Mouse (Mus musculus): ENCODE measurements around the gene Cggbp1. TPM values are rescaled to one million over a fixed set of nuclear protein-coding genes. Genes with fewer than 3 reads are reported as not detected.
"Not testable (repeated sequence)": the region's sequence is repeated elsewhere in the genome, so short reads cannot be mapped to it uniquely, and the experiment has no call there.

The Cggbp1 gene
- polyA plus RNA-seq, 1 experiment from 2014 or later, result 104 TPM

DNA sequence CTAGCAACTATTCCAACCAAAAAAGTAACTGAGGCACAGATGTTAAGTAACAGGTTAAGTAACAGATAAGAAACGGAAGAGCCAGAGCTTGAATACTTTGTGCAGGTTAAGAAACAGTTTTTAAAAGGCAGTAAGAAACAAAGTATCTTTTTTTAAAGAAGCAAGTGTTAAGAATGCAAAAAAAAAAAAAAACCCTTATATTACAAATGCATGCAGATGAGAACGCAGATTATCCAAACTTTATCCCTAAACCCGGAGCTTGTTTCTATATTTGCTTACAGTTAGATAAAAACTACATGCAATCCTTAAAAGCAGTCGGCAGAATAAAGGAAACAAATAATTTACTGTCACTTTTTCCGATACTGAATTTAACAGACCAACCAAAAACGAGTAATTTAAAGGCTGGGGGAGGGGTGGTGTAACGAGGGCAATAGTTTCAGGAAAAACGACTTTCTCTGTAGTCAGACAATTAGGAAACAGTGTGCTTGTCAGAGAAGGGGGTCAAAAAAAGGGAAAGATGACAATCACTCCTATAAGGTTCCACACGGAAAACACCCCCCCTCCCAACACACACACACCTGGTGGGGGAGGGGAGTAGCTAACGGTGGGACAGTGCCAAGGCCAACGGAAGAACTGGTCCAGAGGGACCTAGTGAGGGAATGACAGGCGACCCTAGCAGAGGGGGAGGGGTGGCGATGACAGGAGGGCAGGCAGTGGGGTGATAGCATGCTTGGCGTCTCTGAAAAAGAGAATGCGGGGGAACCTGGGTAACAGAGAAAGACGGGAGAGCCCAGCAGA lies 1.3 kb upstream of the Cggbp1 start:
- H3K9ac ChIP-seq, result peak overlapping the region; percentile 91
- H3K4me3 ChIP-seq, result peak overlapping the region; percentile 96
- 5% methylated on average over 16 of the region's 16 CpGs for WGBS
- peak overlapping the region; percentile 96 for H3K4me2 ChIP-seq (replicated peaks)
- 0 out of 2 replicates have a peak overlapping the region, but pooled peaks have one; percentile 91 for H3K27ac ChIP-seq
- no peaks in the 10 kb centered on the region for H3K27me3 ChIP-seq (replicated peaks)
- peak; percentile 3 for ATAC-seq (ENCODE audit: low FRiP score, low read depth)
- peaks cover 6% of the 10 kb centered on the region for H3K36me3 ChIP-seq
- no peaks in the 10 kb centered on the region for H3K9me3 ChIP-seq
- H3K4me1 ChIP-seq, result peaks cover 23% of the 10 kb centered on the region

- Histone ChIP-seq H3K27ac (peak overlapping the region; percentile 91), H3K27me3 (replicated peaks) (no peaks in the 10 kb centered on the region), H3K9ac (peak overlapping the region; percentile 91), H3K9me3 (no peaks in the 10 kb centered on the region), H3K4me3 (peak overlapping the region; percentile 96), H3K36me3 (peaks cover 12% of the 10 kb centered on the region), H3K4me1 (peaks cover 23% of the 10 kb centered on the region), H3K4me2 (replicated peaks) (peak overlapping the region; percentile 96)
- under 1% methylated on average over 44 of the region's 45 CpGs for WGBS
- peak; percentile 61 for ATAC-seq (ENCODE audit: low FRiP score, low read depth)
Observed at GRCm38 (mm10) chr16:64851085-64851562, 672 bp upstream of the Cggbp1 start.

DNA sequence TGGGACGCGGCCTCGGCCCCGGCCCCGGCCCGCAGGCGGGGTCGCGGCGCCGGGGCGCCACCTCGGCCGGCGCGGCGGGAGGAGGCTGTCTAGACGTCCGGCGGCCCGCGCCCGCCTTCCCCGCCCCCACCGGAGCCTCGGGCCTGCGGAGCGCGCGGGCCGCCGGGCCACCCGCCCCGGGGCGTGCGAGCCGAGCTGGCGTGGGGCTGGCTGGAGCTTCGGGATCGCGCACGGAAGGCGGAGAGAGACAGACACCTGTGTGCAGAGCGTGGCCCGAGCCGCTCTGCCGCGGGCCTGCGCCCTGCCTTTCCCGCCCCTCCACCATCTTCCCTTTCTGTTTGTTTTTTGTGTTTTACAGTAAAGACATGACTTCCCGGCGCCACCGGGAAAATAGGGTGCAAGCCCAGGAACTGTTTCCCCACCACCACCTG lies 660 bp downstream of the Cggbp1 start:
- Histone ChIP-seq H3K4me2 (replicated peaks) (peak overlapping the region; percentile 65), H3K9me3 (no peaks in the 10 kb centered on the region), H3K4me1 (peaks cover 23% of the 10 kb centered on the region), H3K27me3 (replicated peaks) (no peaks in the 10 kb centered on the region), H3K27ac (peak overlapping the region; percentile 93), H3K36me3 (peaks cover 17% of the 10 kb centered on the region), H3K9ac (peak overlapping the region; percentile 91), H3K4me3 (peak overlapping the region; percentile 96)
- ATAC-seq (ENCODE audit: low FRiP score, low read depth), result peak; percentile 19
- WGBS, result under 1% methylated on average over 42 of the region's 53 CpGs

GRCm38 (mm10) chr16:64852891-64853290 lies 1.1 kb downstream of the Cggbp1 start:
- Histone ChIP-seq H3K9me3 (no peaks in the 10 kb centered on the region), H3K4me3 (peak overlapping the region; percentile 96), H3K4me1 (peaks cover 23% of the 10 kb centered on the region), H3K4me2 (replicated peaks) (peak overlapping the region; percentile 65), H3K27me3 (replicated peaks) (no peaks in the 10 kb centered on the region), H3K9ac (peak overlapping the region; percentile 91), H3K27ac (no peak overlapping the region), H3K36me3 (peaks cover 17% of the 10 kb centered on the region)
- no peak for ATAC-seq (ENCODE audit: low FRiP score, low read depth)
- WGBS, result 11% methylated on average over 14 of the region's 14 CpGs

DNA sequence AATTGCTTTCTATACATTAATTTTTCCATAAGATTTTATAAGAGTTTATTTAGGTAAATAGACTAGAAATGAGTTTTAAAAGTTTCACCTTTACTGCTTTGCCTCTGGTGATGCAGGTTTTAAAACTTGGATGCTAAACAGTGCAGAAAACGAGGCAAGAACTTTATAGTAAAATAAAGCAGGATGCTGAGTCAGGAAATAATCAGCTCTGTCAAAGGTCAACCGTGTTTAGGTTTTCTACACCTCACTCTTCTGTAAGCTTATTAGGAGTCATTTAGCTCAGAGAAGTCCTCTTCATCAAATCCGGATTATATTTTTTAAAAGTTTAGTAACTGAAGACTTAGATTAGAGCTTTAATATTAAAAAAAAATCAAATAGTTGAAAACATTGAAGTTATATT lies 5.2 kb downstream of the Cggbp1 start:
- Histone ChIP-seq H3K4me2 (replicated peaks) (no peak overlapping the region), H3K27ac (no peak overlapping the region), H3K9me3 (no peaks in the 10 kb centered on the region), H3K36me3 (peaks cover 17% of the 10 kb centered on the region), H3K4me1 (peaks cover 16% of the 10 kb centered on the region), H3K9ac (no peak overlapping the region), H3K4me3 (no peak overlapping the region), H3K27me3 (replicated peaks) (no peaks in the 10 kb centered on the region)
- ATAC-seq (ENCODE audit: low FRiP score, low read depth), result no peak
- WGBS, result 95% methylated on average over 3 of the region's 3 CpGs

GRCm38 (mm10) chr16:64865841-64866240 lies 14.0 kb downstream of the Cggbp1 start:
- H3K27me3 ChIP-seq (replicated peaks); H3K4me3 ChIP-seq; ATAC-seq (ENCODE audit: low FRiP score, low read depth); H3K4me1 ChIP-seq; H3K36me3 ChIP-seq; H3K9ac ChIP-seq; H3K9me3 ChIP-seq; H3K4me2 ChIP-seq (replicated peaks); H3K27ac ChIP-seq: not testable (repeated sequence)
- WGBS, result 88% methylated on average over 8 of the region's 8 CpGs

- 73% methylated on average over 6 of the region's 6 CpGs for WGBS
- no peaks in the 10 kb centered on the region for H3K27me3 ChIP-seq (replicated peaks)
- no peak for ATAC-seq (ENCODE audit: low FRiP score, low read depth)
- H3K9me3 ChIP-seq, result no peaks in the 10 kb centered on the region
- no peak overlapping the region for H3K27ac ChIP-seq
- no peaks in the 10 kb centered on the region for H3K36me3 ChIP-seq
- no peak overlapping the region for H3K9ac ChIP-seq
- H3K4me1 ChIP-seq, result no peaks in the 10 kb centered on the region
- no peak overlapping the region for H3K4me3 ChIP-seq
- H3K4me2 ChIP-seq (replicated peaks), result no peak overlapping the region
Observed at GRCm38 (mm10) chr16:64868613-64869012, 16.8 kb downstream of the Cggbp1 start.

DNA sequence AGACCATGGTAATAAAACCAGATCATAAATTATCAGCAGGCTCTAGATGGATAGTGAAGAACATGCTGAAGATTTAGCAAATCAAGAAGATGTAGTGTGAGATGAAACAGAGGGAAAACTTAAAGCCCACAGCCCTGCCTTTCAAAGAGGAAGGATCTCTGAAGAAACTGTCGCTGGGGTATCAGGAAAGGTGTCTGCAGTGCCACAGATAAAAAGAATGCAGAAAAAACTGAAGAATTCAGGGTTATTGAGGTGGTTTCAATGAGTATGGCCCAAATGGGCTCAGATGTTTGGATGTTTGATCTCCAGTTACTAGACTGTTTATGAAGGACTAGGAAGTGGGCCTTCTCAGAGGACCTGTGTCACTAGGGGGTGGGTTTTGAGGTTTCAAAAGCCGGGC lies 17.8 kb downstream of the Cggbp1 start:
- H3K4me3 ChIP-seq, result no peak overlapping the region
- H3K9ac ChIP-seq, result no peak overlapping the region
- no peaks in the 10 kb centered on the region for H3K27me3 ChIP-seq (replicated peaks)
- whole genome bisulfite sequencing, result 77% methylated on average over 2 of the region's 2 CpGs
- no peak for ATAC-seq (ENCODE audit: low FRiP score, low read depth)
- no peak overlapping the region for H3K4me2 ChIP-seq (replicated peaks)
- no peaks in the 10 kb centered on the region for H3K36me3 ChIP-seq
- no peaks in the 10 kb centered on the region for H3K4me1 ChIP-seq
- no peak overlapping the region for H3K27ac ChIP-seq
- H3K9me3 ChIP-seq, result no peaks in the 10 kb centered on the region

DNA sequence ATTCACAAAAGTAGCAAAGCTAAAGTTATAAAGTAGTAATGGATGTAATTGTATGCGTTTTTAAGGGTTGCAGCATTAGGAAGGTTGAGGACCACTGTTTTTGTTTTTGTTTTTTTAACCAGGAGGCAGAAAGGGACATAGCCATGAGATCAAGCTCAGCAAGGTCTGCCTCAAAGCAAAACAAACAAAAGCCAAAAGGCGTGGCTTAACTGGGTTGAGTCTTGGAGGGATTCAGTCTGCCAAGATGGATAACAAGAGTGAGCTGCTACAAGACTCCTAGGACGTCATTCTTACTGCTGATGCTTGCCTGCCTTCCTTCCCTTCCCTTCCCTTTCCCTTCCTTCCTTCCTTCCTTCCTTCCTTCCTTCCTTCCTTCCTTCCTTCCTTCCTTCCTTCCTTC lies 20.5 kb downstream of the Cggbp1 start:
- H3K9ac ChIP-seq, result no peak overlapping the region
- no peaks in the 10 kb centered on the region for H3K4me1 ChIP-seq
- ATAC-seq (ENCODE audit: low FRiP score, low read depth), result no peak
- H3K27me3 ChIP-seq (replicated peaks), result no peaks in the 10 kb centered on the region
- H3K36me3 ChIP-seq, result no peaks in the 10 kb centered on the region
- H3K27ac ChIP-seq, result no peak overlapping the region
- H3K9me3 ChIP-seq, result no peaks in the 10 kb centered on the region
- 31% methylated on average over 3 of the region's 3 CpGs for WGBS
- no peak overlapping the region for H3K4me3 ChIP-seq
- H3K4me2 ChIP-seq (replicated peaks), result no peak overlapping the region

DNA sequence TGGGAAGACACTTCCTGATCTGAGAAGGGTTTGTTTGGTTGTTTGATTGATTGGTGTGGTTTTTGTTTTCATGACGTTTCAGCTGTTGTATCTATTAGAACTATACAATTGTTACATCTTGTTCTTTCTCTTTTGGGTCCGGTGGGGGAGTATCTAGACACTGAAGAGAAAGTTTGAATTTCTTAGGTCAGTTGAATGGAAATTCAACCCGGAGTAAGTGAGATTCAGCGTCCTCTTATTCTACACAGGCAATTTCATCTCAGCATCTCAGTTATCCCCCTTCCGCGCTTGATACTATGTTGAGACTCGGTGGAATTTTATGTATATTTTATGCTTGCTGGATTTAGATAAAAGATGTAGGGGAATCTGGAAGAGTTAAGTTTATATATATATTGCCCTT lies 21.0 kb downstream of the Cggbp1 start:
- 13% methylated on average over 7 of the region's 7 CpGs for WGBS
- Histone ChIP-seq H3K27me3 (replicated peaks) (no peaks in the 10 kb centered on the region), H3K4me1 (no peaks in the 10 kb centered on the region), H3K4me2 (replicated peaks) (peak overlapping the region; percentile 49), H3K36me3 (no peaks in the 10 kb centered on the region), H3K9me3 (no peaks in the 10 kb centered on the region), H3K4me3 (no peak overlapping the region), H3K27ac (no peak overlapping the region), H3K9ac (no peak overlapping the region)
- ATAC-seq (ENCODE audit: low FRiP score, low read depth), result no peak

- Histone ChIP-seq H3K4me1 (no peaks in the 10 kb centered on the region), H3K27ac (peak overlapping the region; percentile 26; the same call in 1 of the 2 replicates), H3K36me3 (no peaks in the 10 kb centered on the region), H3K27me3 (replicated peaks) (no peaks in the 10 kb centered on the region), H3K4me2 (replicated peaks) (peak overlapping the region; percentile 60), H3K4me3 (peak overlapping the region; percentile 54), H3K9ac (peak overlapping the region; percentile 63), H3K9me3 (no peaks in the 10 kb centered on the region)
- 5% methylated on average over 29 of the region's 29 CpGs for WGBS
- ATAC-seq (ENCODE audit: low FRiP score, low read depth), result peak; percentile 91
Observed at GRCm38 (mm10) chr16:64873416-64874305, 21.9 kb downstream of the Cggbp1 start.

DNA sequence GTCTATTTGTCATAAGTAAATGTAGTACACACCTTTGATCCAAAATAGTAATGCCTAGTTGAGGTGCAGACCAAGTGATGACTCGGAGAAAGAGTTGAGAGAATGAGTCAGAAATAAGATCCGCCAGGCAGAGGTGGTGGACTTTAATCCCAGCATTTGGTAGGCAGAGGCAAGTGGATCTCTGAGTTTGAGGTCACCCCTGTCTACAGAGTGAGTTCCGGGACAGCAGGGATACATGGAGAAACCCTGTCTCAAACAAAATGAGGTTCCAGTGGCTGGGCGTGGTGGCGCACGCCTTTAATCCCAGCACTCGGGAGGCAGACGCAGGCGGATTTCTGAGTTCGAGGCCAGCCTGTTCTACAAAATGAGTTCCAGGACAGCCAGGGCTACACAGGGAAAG lies 23.6 kb downstream of the Cggbp1 start:
- Histone ChIP-seq H3K9ac (no peak overlapping the region), H3K27ac (no peak overlapping the region), H3K36me3 (no peaks in the 10 kb centered on the region), H3K9me3 (no peaks in the 10 kb centered on the region), H3K27me3 (replicated peaks) (no peaks in the 10 kb centered on the region), H3K4me1 (no peaks in the 10 kb centered on the region), H3K4me3 (no peak overlapping the region), H3K4me2 (replicated peaks) (no peak overlapping the region)
- WGBS, result 96% methylated on average over 10 of the region's 10 CpGs
- ATAC-seq (ENCODE audit: low FRiP score, low read depth), result no peak

All from neural tube, embryonic 12.5 days (tissue).